Mouse (Mus musculus) brain, embryonic 14.5 days (tissue): ENCODE measurements at regions not wholly inside any gene's neighbourhood (a gene's known extent, or its start where the extent isn't known, plus 50 kb on each side); places are given as distances from the start of the nearest gene placed in this dataset.

Experiments
- CTCF ChIP-seq: fragments of 200-500 bp; IDR thresholded peaks from 2 replicates; pipeline ENCODE4 v1.5.1; 2012; ENCODE audit warnings: inconsistent platforms, mild to moderate bottlenecking, moderate library complexity, borderline replicate concordance; ENCODE audit not compliant: insufficient read depth, insufficient read length; ENCODE audit errors: extremely low read depth
- POLR2A ChIP-seq: fragments of 200-500 bp; IDR thresholded peaks from 2 replicates; pipeline ENCODE4 v1.6.1; 2012; ENCODE audit warnings: mild to moderate bottlenecking, inconsistent platforms, borderline replicate concordance; ENCODE audit not compliant: poor library complexity, insufficient read depth, insufficient read length, severe bottlenecking; ENCODE audit errors: extremely low read depth

DNA sequence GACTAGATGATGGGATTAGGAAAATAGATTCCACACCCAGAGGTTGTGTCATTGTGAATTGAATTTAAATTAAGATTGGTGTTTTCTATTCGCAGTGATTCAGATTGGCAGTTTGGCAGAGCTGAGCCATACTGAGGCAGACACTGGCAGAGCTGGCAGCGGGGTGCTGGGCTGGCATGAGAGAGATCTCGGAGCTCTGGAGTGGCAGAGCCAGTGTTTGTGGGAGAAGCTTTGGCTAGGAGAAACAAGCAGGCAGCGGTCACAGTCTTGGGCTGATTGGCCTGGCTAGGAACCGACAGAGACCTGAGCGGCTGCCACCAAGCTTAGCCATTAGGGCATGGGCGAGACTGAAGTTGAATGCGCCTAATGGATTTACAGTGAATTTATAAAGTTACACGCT is 1240.3 kb upstream of the Crim1 start:
- TF ChIP-seq CTCF (no peak), POLR2A (no peak)
